Mouse (Mus musculus) gastrocnemius, adult 8-10 months (tissue): ENCODE results near the gene Micall1. TPM values are rescaled to one million over a fixed set of nuclear protein-coding genes. Genes with fewer than 3 reads are reported as not detected.

ENCODE experiments used
- DNase-seq, 2 experiments: peaks; one replicate each; pipeline ENCODE4 v3.0.0; 2022; ENCODE audit warnings: low spot score in 2 of 2
- total RNA-seq, 4 experiments: library from RNA; stranded (reverse); gene quantifications; 2 replicates each; pipeline ENCODE4 v1.2.4; 2022

The Micall1 gene
- total RNA-seq, 4 experiments from 2014 or later = 9.8 to 12.6 (median 11.2) TPM

DNA sequence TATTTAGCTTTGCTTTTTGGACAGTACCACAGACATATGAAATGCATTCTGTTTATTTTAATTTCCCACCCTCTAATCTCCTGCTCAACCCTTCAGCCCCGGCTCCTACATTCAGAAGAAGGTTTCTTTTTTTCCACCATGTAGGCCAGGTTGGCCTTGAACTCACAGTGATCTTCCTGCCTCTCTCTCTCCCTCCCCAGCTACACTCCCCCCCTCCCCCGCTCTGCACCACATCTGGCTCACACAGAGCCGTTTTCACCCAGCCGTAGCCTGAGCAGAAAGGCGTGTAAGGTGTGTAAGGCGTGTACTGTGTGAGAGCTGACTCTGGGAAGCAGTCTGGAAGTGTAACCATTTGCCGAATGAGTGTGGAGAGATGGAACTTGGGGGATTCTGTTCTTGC lies 20.6 kb downstream of the Micall1 start:
- no peak for DNase-seq

- no peak for DNase-seq
Observed at GRCm38 (mm10) chr15:79130782-79131181, 22.1 kb downstream of the Micall1 start.

GRCm38 (mm10) chr15:79131442-79131841 lies 22.7 kb downstream of the Micall1 start:
- DNase-seq = peak; percentile 81 to 92

DNA sequence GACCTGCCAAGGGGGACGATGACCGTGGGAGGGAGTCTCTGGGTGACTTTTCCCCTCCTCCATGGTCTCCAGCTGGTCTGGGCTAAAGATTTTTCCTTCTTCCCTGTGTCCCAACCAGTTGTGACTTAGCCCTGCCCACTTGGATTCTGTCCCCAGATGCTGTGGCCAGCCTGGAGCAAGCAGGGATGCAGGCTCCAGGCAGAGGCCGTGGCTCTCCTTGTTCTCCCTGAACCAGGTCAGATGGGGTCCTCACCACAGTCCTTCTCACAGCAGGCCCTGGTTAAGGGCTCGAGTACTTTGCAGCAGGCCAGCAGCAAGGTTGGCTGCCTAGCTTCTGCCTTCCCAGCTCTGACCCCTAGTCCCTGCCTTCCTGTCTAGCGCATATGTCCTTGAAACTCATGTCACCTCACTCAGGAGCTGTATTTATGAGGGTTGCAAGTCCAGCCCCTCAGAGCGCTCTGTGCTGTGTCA lies 24.5 kb downstream of the Micall1 start:
- DNase-seq = no peak

GRCm38 (mm10) chr15:79134496-79135270 lies 26.0 kb downstream of the Micall1 start:
- no peak for DNase-seq

DNA sequence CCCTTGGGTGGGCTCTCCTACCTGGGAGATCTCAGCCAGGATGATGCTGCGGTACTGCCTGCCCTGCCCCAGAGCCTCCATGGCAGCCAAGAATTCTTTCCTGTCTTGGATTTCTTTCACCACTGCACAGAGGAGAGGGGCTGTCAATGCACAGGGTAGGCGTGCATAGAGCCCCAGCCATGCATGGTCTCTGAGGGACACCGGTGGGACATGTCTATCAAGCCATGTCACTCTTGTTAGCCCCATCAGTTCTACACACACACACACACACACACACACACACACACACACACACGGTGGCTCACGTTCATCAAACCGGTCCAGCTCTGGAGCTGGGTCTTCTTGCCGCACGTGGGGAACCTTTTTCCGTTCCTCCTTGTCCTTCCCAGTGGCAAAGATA lies 26.6 kb downstream of the Micall1 start:
- no peak for DNase-seq

- no peak for DNase-seq
Observed at GRCm38 (mm10) chr15:79135783-79136575, 27.3 kb downstream of the Micall1 start.

DNA sequence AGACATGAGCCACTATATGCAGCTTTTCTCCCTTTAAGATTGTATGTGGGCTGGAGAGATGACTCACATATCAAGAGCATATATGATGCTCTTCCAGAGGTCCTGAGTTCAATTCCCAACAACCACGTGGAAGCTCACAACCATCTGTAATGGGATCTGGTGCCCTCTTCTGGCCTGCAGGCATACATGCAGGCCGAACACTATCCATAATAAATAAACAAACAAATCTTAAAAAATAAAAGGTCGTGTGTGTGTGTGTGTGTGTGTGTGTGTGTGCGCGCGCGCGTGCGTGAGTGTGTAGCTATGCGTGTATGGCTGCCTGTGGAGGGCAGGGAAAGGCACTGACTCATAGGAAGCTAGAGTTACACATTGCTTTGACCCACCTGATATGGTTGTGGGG lies 30.9 kb downstream of the Micall1 start:
- no peak for DNase-seq

DNA sequence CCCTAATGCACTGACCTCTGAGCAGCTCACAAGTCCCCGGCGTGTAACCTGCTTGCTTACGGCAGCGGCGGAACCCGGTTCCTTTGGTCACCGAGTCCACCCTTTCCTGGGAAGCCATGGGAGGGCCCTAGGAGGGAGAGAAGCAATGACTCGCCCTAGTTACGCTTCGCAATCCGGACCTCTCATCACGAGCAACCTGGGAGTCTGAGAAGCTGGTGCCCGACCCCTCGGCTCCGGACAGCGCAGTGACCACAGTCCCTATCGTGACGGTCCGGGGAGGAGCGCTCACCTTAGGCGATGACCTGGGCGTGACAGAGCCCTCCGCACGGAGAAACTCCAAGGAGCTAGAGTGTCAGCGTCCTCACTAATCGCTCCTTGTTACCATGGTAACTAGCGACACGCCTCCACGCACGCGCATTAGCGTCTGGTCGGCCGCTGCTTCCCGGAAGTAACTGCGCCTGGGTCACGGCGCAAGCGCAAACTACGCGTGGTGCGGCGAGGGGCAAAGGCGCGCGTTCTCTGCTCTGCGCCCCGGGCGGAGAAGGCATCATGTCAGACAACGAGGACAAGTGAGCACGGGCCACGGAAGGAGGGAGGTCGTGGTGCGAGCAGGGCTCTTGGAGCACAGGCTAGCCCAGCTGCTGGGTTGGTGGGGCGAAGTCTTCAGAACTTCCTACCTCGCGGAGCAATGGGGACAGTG lies 32.3 kb downstream of the Micall1 start, which contains the start of the genes Polr2f and 1700088E04Rik:
Polr2f (plus strand) TSS at position 144 of the 700 bp plus-strand sequence.
1700088E04Rik (minus strand) TSS at position 388 of the 700 bp plus-strand sequence.
- DNase-seq = peak; percentile 85 to 88

GRCm38 (mm10) chr15:79141566-79141917 lies 32.8 kb downstream of the Micall1 start:
- DNase-seq = no peak

GRCm38 (mm10) chr15:79143316-79143715 lies 34.6 kb downstream of the Micall1 start:
- no peak for DNase-seq

GRCm38 (mm10) chr15:79144021-79144420 lies 35.3 kb downstream of the Micall1 start:
- DNase-seq = no peak

DNA sequence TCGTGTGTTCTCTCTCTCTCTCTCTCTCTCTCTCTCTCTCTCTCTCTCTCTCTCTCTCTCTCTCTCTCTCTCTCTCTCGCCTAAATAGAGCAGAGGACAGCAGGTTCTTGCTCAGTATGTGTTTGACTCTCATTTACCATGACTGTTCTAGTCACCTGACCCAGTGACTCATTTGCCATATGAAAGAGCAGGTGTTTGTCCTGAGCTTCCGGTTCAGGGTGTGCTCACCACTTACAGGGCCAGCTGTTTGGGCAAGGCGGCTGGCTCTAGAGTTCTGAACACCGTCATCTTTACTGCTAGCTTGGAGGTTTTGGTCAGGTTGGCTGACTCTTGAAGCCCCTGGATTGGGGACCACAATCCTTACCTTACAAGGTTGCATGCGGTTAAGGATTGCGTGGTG lies 36.8 kb downstream of the Micall1 start:
- no peak for DNase-seq

DNA sequence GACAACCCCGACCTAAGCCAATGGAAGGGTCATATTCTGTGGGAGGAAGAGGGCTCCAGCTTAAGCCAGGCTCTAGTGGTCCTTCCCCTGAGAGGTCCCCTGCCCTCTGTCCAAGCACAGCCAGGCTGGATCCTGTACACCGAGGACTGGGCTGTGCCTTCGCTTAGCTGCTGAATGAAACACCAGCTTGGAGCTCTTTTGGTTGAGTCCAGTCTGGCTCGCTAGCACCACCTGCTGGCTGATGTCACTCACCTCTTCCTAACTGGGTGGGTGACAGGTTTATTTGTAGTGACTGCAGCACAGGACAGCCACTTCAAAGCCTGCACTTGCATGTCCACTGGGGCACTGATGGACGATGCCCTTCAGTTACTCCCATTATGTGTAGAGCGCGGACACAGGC lies 39.8 kb downstream of the Micall1 start:
- peak; percentile 61 to 64 for DNase-seq

DNA sequence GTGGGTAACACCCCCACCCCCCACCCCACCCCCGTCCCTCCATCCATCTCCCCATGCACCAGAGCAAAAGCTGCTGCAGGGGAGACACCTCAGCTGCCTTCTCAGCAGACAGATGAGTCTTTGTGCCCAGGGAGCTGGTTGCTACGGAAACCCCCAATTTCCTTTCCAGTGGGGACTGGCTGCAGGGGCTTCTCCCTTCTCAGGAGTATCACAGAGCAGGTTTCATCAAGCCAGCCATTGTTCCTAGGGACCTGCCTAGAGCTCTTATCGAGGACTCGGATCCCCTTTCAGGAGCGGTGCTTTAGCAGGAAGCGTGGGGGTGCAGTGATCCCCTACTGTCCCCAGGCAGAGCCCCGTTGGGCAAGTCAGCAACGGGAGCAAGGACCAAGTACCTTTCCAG lies 43.2 kb downstream of the Micall1 start:
- no peak for DNase-seq

DNA sequence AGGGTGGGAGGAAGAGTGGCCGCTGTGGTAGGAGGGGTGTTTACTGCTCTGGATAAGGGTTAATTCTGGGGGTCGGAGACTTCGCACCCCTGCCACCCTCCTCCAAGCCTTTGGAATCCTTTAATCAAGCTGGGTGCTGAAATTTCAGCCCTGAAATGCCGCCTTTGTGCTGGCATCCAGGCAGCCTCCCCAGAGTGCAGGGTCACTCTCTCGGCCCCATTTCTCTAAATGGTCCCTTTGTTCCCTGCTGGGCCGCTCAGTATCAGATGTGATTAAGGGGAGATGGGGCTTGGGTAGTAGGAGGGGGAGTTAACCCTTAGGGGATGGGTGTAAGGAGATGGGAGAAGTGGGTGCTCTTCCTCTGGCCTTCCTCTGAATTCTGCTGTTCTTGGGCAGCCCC lies 44.0 kb downstream of the Micall1 start:
- DNase-seq = no peak

GRCm38 (mm10) chr15:79155572-79155971 lies 46.9 kb downstream of the Micall1 start:
- DNase-seq = no peak

GRCm38 (mm10) chr15:79162301-79162700 lies 53.6 kb downstream of the Micall1 start:
- DNase-seq = no peak

DNA sequence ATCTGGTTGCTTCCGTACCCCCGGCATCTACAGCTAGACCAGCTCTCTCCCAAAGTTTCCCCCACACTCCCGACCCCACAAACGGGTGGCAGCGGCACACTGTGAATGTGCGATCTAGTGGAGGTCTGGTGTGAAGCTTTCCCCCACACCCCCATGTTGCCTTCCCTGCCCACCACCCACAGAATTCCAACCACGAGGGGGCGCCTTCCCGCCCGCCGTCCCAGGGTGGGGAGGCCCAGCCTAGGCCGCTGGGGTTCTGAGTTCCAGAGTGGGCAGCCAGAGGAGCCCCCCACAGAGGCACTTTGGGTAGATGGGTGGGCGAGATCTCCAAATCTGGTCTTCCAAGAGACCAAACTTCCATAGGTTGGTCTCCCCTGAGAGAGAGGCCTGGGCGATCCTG lies 54.1 kb downstream of the Micall1 start:
- DNase-seq = no peak

- DNase-seq = no peak
Observed at GRCm38 (mm10) chr15:79164251-79164650, 55.6 kb downstream of the Micall1 start.

DNA sequence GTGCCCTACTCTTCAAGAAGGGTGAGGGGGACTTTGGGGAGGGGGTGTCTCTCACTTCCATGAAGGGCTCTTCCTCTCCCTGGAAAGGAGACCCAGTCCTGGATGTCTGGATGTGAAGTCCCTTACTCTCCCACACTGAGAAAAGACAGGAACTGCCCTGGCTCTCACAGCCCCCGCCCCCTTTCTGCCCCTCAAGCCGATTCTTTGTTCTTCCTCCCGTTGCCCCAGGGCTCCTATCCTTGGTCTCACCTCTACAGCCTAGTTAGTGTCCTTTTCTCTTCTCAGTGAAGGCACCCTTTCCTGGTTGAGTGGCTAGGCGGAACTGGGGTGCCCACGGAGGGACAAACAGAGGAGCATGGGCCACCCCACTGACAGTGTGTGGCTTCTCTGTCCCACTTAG lies 56.4 kb downstream of the Micall1 start, which contains the start of gene Sox10:
Sox10 (minus strand) TSS at position 101 of the 400 bp plus-strand sequence.
- no peak for DNase-seq

DNA sequence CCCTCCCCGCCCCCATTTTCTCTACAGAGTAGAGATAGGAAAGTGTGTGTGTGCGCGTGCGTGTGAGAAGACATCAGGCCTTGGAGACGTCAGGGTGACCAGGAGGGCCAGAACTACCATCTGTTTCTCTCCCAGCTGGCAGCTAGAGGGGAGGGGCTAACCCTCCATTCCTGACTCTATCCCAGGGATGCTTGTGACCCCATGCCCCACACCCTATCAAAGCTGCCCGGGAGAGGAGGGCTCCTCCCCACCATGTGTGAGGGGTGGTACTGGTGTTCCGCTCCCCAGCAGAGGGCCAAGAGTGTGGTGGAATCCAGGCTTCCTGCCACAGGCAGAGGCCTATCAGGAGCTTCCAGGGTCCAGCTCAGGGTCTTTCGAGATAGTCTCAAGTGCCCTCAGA lies 58.0 kb downstream of the Micall1 start:
- no peak for DNase-seq
